Mouse (Mus musculus) kidney, postnatal 0 days (tissue): ENCODE measurements around the gene Nradd. TPM values are rescaled to one million over a fixed set of nuclear protein-coding genes. Genes with fewer than 3 reads are reported as not detected.

Source experiments
- ATAC-seq: fragments of 200-750 bp; cut with Nextera tagmentation; replicated peaks from 2 replicates; pipeline ENCODE4 v1.8.0; 2017; ENCODE audit warnings: low read depth, moderate number of reproducible peaks, moderate TSS enrichment, moderate library complexity; ENCODE audit not compliant: low FRiP score
- DNase-seq: peaks from one replicate; pipeline ENCODE4 v3.0.0-alpha.2; 2016; ENCODE audit warnings: low spot score
- H3K27ac ChIP-seq: fragments of 300-500 bp; sonication (generic); 2 replicates; pipeline ENCODE4 v1.5.1; 2014; ENCODE audit warnings: mild to moderate bottlenecking
- H3K27me3 ChIP-seq: fragments of 300-500 bp; sonication (generic); 2 replicates; pipeline ENCODE4 v1.6.1; 2014; ENCODE audit warnings: low read length, mixed read lengths; ENCODE audit not compliant: insufficient read depth
- H3K36me3 ChIP-seq: fragments of 300-500 bp; sonication (generic); 2 replicates; pipeline ENCODE4 v1.6.1; 2014; ENCODE audit warnings: low read length, mixed read lengths; ENCODE audit not compliant: insufficient read depth
- H3K4me1 ChIP-seq: fragments of 300-500 bp; sonication (generic); replicated peaks from 2 replicates; pipeline ENCODE4 v1.6.1; 2014; ENCODE audit warnings: antibody characterized with exemption, low read length, mixed read lengths; ENCODE audit not compliant: insufficient read depth
- H3K4me2 ChIP-seq: fragments of 300-500 bp; sonication (generic); 2 replicates; pipeline ENCODE4 v1.6.1; 2014; ENCODE audit warnings: mild to moderate bottlenecking, low read length, moderate library complexity, mixed read lengths
- H3K4me3 ChIP-seq: fragments of 300-500 bp; sonication (generic); replicated peaks from 2 replicates; pipeline ENCODE4 v1.5.1; 2014; ENCODE audit warnings: low read depth, low read length
- H3K9ac ChIP-seq: fragments of 300-500 bp; sonication (generic); 2 replicates; pipeline ENCODE4 v1.6.1; 2014; ENCODE audit warnings: low read depth, low read length
- H3K9me3 ChIP-seq: fragments of 300-500 bp; sonication (generic); replicated peaks from 2 replicates; pipeline ENCODE4 v1.6.1; 2016; ENCODE audit warnings: low read length, inconsistent platforms, mixed read lengths
- CTCF ChIP-seq: IDR thresholded peaks from 2 replicates; pipeline ENCODE4 v1.5.1; 2016; ENCODE audit warnings: antibody characterized with exemption, low read depth, mild to moderate bottlenecking, moderate library complexity
- WGBS: fragments of 180-500 bp; shearing (Covaris S2); extraction: QIAGEN DNeasy Blood & Tissue Kit; methylation state at CpG from one replicate; pipeline ENCODE4 v1.1.7; 2014; 5-methylcytosine and 5-hydroxymethylcytosine counted together
- polyA plus RNA-seq: library from polyadenylated mRNA; unstranded; fragments of >200 nt; fragmentation: Nextera tagmentation; extraction: Ambion mirVana; gene quantifications from 2 replicates; pipeline ENCODE4 v1.2.1, GENCODE M21; 2015

Nradd gene
- polyA plus RNA-seq, 1 experiment from 2014 or later = 45.7 TPM

GRCm38 (mm10) chr9:110643787-110644186, 19.5 kb upstream of the Nradd start:
- no peak for TF ChIP-seq CTCF
- 43% methylated on average over 9 of the region's 9 CpGs for WGBS

GRCm38 (mm10) chr9:110642812-110643524, 18.7 kb upstream of the Nradd start:
- Histone ChIP-seq H3K9ac (no peak overlapping the region), H3K36me3 (peaks cover 7% of the 10 kb centered on the region), H3K4me3 (no peak overlapping the region), H3K27ac (peak overlapping the region; percentile 47; the same call in 1 of the 2 replicates), H3K4me1 (no peaks in the 10 kb centered on the region), H3K4me2 (no peak overlapping the region), H3K9me3 (no peaks in the 10 kb centered on the region), H3K27me3 (no peaks in the 10 kb centered on the region)
- no peak for TF ChIP-seq CTCF
- 18% methylated on average over 5 of the region's 5 CpGs for WGBS
- ATAC-seq = peak; percentile 38; the same call in 1 of the 2 replicates
- no peak for DNase-seq

More at GRCm38 (mm10) chr9:110643787-110644186, 19.5 kb upstream of the Nradd start:
- H3K9ac ChIP-seq = no peak overlapping the region
- no peaks in the 10 kb centered on the region for H3K27me3 ChIP-seq
- DNase-seq (peak; percentile 35), ATAC-seq (peak; percentile 52)
- no peaks in the 10 kb centered on the region for H3K4me1 ChIP-seq
- no peaks in the 10 kb centered on the region for H3K36me3 ChIP-seq
- H3K4me3 ChIP-seq = no peak overlapping the region
- no peaks in the 10 kb centered on the region for H3K9me3 ChIP-seq
- no peak overlapping the region for H3K27ac ChIP-seq
- no peak overlapping the region for H3K4me2 ChIP-seq

GRCm38 (mm10) chr9:110641006-110641405, 16.8 kb upstream of the Nradd start:
- Histone ChIP-seq H3K27me3 (no peaks in the 10 kb centered on the region), H3K36me3 (peaks cover 12% of the 10 kb centered on the region), H3K4me3 (no peak overlapping the region), H3K9me3 (no peaks in the 10 kb centered on the region), H3K4me2 (no peak overlapping the region), H3K9ac (no peak overlapping the region), H3K4me1 (no peaks in the 10 kb centered on the region), H3K27ac (no peak overlapping the region)
- no peak for TF ChIP-seq CTCF
- ATAC-seq = no peak
- 78% methylated on average over 5 of the region's 5 CpGs for WGBS
- no peak for DNase-seq

- no peak for TF ChIP-seq CTCF
- Histone ChIP-seq H3K27me3 (no peaks in the 10 kb centered on the region), H3K9me3 (no peaks in the 10 kb centered on the region), H3K4me3 (no peak overlapping the region), H3K27ac (no peak overlapping the region), H3K4me1 (no peaks in the 10 kb centered on the region), H3K4me2 (no peak overlapping the region), H3K36me3 (peaks cover 21% of the 10 kb centered on the region), H3K9ac (no peak overlapping the region)
- DNase-seq (no peak), ATAC-seq (no peak)
- 82% methylated on average over 10 of the region's 10 CpGs for WGBS
Observed at GRCm38 (mm10) chr9:110638611-110639021, 14.4 kb upstream of the Nradd start.

- peaks cover 28% of the 10 kb centered on the region for H3K36me3 ChIP-seq
- TF ChIP-seq CTCF = peak; percentile 99
- 9% methylated on average over 19 of the region's 19 CpGs for WGBS
- no peak overlapping the region for H3K4me3 ChIP-seq
- ATAC-seq (peak; percentile 23; the same call in 1 of the 2 replicates), DNase-seq (peak; percentile 80)
- no peaks in the 10 kb centered on the region for H3K4me1 ChIP-seq
- no peak overlapping the region for H3K27ac ChIP-seq
- H3K9ac ChIP-seq = no peak overlapping the region
- no peaks in the 10 kb centered on the region for H3K27me3 ChIP-seq
- H3K4me2 ChIP-seq = no peak overlapping the region
- H3K9me3 ChIP-seq = no peaks in the 10 kb centered on the region
Observed at GRCm38 (mm10) chr9:110635225-110635624, 11.0 kb upstream of the Nradd start.

GRCm38 (mm10) chr9:110633882-110634281, 9.6 kb upstream of the Nradd start:
- H3K4me1 ChIP-seq = no peaks in the 10 kb centered on the region
- WGBS = 66% methylated on average over 17 of the region's 17 CpGs
- DNase-seq = no peak
- no peak overlapping the region for H3K9ac ChIP-seq
- peaks cover 31% of the 10 kb centered on the region for H3K36me3 ChIP-seq
- no peaks in the 10 kb centered on the region for H3K9me3 ChIP-seq
- H3K27me3 ChIP-seq = no peaks in the 10 kb centered on the region
- no peak for TF ChIP-seq CTCF
- H3K27ac ChIP-seq = no peak overlapping the region
- ATAC-seq = no peak
- no peak overlapping the region for H3K4me3 ChIP-seq
- H3K4me2 ChIP-seq = no peak overlapping the region
